Mouse (Mus musculus) common myeloid progenitor, adult 5-6 weeks (primary cell): ENCODE data around the gene Calm3. TPM values are rescaled to one million over a fixed set of nuclear protein-coding genes. Genes with fewer than 3 reads are reported as not detected.
A peak's percentile ranks its signal among the peaks of the same experiment; 100 is the strongest.

Experiments used
- ATAC-seq: replicated peaks from 2 replicates; pipeline ENCODE4 v1.8.0; 2016; ENCODE audit warnings: low read depth, mild to moderate bottlenecking, moderate TSS enrichment, inconsistent platforms; ENCODE audit not compliant: poor library complexity, severe bottlenecking
- total RNA-seq: library from RNA; stranded (forward); fragments of 200-1000, 187-1606 nt; gene quantifications from 2 replicates; pipeline ENCODE4 v1.2.3, GENCODE M21; 2017

Calm3 gene
- total RNA-seq, 1 experiment from 2014 or later, result 512 TPM

DNA sequence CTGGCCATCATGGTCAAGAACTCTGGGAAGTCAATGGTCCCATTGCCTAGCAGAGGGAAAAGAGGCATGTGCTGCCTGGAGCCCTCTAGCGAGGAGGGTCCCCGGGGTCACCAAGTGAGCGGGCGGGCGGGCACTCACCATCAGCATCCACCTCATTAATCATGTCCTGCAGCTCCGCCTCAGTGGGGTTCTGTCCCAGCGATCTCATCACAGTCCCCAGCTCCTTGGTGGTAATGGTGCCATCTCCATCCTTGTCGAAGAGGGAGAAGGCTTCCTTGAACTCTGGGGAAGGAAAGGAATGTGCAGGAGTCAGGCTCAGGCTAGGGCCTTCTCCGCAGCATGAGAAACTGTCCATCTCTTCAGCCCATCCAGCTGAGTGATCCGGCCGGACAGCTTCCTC is 6.5 kb downstream of the Calm3 start:
- no peak for ATAC-seq

- no peak for ATAC-seq
Measured at GRCm38 (mm10) chr7:16916342-16917265, 7.3 kb downstream of the Calm3 start.

DNA sequence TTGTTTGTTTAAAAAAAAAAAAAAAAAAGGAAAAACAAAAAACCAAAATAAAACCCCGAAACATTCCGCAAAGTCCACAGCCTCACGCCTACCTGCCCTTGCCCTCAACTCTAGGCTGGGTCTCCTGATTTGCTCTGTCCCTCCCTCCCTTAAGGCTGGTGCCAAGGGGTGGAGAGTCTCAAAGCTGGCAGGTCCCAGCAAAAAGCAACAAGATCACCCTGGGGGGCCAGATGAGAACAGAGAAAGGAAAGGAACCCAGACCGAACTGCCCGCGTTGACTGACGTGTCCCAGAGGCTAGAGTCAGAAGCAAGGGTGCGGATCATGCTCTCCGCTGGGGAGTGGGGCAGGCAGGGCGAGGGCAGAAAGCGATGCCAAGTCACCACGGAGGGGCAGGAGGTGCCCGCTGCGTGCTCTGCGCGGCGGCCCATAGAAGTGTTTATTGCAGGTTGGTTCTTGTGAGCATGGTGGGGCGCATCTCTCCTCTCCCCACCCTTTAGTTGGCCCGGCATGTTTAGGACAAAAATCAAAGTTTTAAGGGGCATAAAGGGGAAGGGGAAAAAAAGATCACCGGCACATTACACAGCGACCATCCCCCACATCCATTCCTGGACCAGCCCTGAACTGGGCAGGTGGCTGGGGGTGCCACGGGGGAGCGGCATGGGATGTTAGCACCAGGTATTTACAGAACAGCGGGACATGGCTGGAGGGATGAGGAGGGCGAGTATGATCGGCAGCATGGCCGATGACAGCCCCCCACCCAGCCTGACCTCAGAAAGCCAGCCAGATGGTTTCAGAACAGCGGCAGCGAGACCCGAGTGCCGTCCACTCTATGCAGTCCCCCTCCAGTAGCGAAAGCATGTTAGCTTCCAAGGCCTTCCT is 8.2 kb downstream of the Calm3 start:
- ATAC-seq, result no peak

DNA sequence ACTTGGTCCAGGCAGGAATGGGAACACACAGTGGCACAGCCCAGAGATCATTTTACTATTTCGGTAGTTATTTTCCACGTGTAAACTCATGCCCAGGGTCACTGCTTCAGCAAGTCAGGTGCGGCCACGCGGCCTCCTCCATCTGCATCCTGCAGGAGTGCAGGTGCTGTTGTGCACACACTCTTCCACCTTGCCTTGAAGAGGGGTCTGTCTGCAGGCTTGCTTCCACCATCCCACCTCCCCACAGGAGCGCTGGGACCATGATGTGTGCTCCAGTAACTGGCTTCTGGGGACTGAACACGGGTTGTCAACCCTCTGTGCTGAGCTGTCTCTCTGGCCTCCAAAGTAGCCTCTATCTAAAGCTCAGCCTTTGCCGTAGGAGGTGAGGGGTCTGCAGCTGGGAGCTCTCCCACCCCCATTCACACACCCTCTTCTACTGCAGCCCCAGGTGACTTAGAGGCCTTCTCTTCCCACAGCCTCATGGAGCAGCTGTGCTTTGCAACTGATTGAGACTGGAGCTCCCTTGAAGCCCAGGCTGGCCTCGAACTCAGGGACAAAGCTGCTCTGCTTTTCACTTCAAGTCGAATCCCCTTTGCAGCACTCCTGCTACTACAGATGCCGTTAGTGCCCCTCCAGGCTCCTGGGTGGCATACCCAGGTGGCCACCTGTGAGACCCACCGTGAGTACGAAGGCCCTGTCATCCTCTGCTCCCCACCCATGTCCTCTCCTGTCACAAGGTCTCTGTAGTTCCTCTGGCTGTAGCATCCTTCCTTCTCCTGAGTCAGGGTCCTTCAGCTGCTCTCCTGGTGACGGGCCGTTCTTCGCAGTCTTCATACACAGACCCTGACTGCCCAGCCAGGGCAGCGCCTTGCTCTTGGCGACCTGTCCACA is 9.2 kb downstream of the Calm3 start:
- ATAC-seq, result no peak

GRCm38 (mm10) chr7:16913806-16914452 is 10.0 kb downstream of the Calm3 start:
- peak; percentile 78 for ATAC-seq

DNA sequence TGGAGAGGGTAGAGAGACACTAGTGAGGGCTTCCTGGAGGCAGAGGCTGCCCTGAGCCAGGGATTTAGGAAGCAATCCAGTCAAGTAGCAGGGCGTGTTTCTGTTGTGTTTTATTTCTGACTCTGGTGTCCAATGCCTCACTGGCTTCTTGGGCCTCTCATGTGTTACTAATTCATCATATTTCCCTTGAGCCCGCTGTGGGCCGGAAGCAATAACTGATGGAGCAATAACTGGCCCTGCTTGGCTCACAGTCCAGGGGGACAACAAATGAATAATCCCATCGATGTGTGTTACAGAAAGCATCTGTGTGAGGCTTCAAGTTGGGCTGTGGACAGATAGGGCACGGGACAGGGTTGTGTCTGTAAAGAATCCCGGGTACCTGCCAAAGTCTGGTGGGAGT is 11.6 kb downstream of the Calm3 start:
- ATAC-seq, result no peak

DNA sequence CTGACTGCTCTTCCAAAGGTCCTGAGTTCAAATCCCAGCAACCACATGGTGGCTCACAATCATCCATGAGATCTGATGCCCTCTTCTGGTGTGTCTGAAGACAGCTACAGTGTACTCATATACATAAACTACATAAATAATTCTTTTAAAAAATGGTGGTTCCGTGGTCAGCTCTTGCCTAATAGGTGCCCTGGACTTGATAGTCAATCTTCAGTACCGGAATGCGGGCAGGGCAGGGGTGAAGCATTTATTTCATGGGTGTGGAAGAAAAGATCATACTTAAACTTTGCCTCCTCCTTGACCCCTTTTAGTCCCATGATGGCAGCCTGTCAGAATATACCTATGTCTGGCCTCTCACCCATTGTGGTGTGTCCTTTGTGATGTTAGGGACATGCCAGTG is 12.0 kb downstream of the Calm3 start:
- ATAC-seq, result no peak

DNA sequence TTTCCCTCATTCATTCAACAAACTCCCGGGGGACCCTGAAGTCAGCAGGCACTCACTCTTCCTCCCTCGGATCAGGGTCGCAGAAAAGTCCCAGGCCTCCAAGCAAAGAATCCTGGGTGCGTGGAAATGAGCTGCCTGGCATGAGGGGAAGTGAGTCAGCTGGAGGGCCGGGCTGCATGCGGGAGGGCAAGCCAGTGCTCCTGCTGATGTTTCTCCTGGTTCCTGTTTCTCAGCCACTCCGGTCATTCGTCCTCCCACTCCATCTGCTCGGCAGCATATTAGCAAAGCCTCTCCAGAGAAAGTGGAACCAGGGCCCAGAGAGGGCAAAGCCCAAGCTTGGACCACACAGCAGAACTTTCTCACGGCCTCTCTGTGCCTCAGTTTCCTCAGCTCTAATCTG is 14.0 kb downstream of the Calm3 start:
- ATAC-seq, result peak; percentile 64

DNA sequence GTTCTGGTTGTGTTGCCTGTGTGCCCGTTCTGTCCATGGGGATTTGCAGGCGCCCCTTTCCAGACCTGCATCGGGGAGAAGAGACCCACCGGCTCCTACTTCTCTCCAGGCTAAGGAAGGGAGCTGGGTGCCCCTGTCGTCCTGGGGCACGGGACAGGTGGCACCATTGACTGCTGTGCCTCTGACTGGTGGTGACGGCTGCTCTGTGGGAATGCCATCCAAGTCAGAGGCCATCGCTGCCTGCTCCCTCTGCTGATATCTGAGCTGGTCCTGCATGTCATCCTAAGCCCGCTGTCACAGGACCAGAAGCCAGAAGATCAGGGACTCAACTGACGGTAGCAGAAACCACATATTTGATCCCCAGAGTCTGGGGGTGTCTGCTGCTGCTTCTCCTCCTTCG is 15.1 kb downstream of the Calm3 start:
- no peak for ATAC-seq

GRCm38 (mm10) chr7:16908367-16908766 is 15.5 kb downstream of the Calm3 start:
- 0 out of 2 replicates have a peak, but pooled peaks have one; percentile 9 for ATAC-seq

DNA sequence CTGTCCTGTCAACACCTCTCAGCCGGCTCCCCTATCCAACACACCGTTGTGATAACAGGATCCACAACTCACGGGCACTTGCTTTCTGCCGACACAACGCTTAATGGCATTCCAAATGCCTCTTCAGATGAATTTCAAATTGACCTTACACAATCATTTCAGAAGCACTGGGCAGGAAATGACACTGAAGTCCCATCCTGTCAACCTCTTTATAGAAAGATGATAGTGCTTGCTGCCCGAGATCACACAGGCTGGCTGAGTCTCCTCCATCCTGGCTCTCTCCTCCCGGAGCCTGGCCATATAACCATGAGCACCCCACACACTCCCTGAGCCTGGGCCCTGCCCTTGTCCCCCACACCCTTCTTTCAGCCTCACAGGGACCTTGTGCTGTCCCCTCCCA is 16.1 kb downstream of the Calm3 start:
- ATAC-seq, result no peak

DNA sequence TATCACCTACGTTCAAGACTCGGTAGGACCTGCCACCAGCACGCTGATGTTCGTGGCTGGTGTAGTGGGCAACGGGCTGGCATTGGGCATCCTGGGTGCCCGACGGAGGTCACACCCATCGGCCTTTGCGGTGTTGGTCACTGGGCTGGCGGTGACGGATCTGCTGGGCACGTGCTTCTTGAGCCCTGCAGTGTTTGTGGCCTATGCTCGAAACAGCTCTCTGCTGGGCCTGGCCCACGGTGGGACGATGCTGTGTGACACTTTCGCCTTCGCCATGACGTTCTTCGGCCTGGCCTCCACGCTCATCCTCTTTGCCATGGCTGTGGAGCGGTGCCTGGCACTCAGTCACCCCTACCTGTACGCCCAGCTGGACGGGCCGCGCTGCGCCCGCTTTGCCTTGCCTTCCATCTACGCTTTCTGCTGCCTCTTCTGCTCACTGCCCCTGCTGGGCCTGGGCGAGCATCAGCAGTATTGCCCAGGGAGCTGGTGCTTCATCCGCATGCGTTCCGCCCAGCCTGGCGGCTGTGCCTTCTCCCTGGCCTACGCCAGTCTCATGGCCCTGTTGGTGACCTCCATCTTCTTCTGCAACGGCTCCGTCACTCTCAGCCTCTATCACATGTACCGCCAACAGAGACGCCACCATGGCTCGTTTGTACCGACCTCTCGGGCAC is 16.9 kb downstream of the Calm3 start:
- no peak for ATAC-seq

GRCm38 (mm10) chr7:16906281-16906680 is 17.6 kb downstream of the Calm3 start, which contains the start of gene Ptgir:
Ptgir (plus strand) TSS chr7:16906490.
- 0 out of 2 replicates have a peak, but pooled peaks have one; percentile 13 for ATAC-seq

DNA sequence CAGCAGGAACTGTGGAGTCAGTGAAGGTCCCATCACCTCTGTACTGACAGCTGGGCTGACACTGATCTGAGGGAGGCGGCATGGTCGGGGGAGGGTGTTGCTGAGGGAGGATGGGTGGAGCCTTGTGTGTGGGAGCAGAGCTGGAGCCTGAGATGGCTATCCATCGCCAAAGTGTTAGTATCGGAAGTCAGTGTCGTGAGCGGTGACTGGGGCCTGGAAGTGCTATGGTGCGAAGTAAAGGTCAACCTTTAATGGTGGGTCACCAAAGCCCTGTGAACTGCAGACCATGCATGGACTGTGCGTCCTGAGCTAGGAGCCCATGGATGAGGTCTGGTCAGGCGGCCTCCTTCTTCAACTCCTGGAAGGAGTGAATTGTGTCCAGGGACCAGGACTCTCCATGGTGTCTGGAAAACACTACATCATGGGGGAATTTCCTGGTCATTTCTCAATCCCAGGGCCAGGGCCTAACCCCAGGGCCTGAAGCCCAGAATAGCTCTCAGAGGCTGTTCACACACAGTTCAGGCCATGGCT is 18.4 kb downstream of the Calm3 start:
- no peak; the same call in 1 of the 2 replicates for ATAC-seq

- ATAC-seq, result no peak; the same call in 1 of the 2 replicates
Measured at GRCm38 (mm10) chr7:16904120-16904675, 19.7 kb downstream of the Calm3 start.

DNA sequence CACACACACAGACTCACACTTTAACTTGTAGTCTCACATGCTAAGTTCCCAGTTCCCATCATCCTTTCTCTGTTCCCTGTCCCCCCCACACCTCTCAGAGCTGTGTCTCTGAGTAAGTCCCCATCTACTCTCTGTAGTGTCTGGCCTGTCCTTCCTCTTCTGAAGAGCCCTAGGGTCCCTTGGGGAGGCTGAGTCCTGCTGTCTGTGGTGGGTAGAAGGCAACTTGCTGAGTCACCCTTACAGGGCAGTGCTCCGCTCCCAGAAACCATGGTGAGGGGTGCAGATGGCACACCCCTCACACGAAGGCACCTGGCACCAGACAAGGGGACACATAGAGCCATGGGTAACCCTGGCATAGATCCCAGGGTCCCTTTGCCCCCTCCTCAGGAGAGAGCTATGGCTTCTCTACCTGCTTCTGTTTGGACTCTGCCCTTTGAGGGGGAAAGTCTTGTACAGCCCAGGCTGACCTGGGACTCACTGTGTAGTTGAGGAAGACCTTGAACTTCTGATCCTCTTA is 20.4 kb downstream of the Calm3 start:
- peak; percentile 67 for ATAC-seq

DNA sequence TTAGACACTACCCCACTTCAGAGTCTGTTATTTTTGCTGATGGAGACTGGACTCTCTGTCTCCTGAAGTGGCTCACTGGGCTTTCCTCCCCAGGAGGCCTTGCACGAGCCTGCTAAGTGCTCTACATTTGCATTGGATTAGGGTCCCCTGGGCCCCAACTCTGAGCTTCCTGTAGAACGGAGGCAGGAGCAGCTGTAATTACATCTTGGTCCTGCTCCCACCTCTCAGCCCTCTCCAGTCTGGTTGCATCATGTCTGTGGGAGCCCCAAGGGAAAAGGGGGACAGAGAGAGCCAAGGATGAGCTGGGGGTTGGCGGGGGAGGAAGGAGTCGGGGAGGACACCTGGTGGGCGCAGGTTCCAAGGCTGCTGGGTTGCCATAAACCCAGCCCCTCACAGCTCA is 23.4 kb downstream of the Calm3 start:
- no peak for ATAC-seq

DNA sequence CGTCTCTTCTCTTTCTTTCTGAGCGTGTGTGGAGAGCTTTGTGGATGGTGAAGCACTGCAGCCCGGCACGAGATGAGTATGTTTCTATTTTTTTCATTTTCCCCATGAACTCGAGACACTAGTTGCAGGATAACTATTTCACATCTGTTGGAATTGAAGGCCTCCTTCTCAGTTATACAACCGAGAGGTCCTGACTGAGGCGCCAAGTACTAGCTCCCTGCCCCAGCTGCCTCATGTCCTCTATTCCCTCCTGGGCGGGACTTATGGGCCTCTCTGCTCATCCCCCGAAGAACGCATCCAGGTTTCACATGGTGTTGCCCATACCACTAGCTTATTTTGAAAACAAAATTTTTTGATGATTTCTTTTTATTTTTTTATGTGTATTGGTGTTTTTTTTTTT is 28.4 kb downstream of the Calm3 start:
- ATAC-seq, result no peak
